Mouse (Mus musculus) stomach, postnatal 0 days (tissue): ENCODE results near the gene Grasp. TPM values are rescaled to one million over a fixed set of nuclear protein-coding genes. Genes with fewer than 3 reads are reported as not detected.

Experiments
- ATAC-seq: fragments of 200-750 bp; cut with Nextera tagmentation; 2 replicates; pipeline ENCODE4 v1.8.0; 2017; ENCODE audit not compliant: low FRiP score, low TSS enrichment
- DNase-seq: peaks from one replicate; pipeline ENCODE4 v3.0.0-alpha.2; 2016; ENCODE audit warnings: low spot score
- H3K27ac ChIP-seq: fragments of 300-500 bp; sonication (generic); replicated peaks from 2 replicates; pipeline ENCODE4 v1.5.1; 2014; ENCODE audit warnings: mild to moderate bottlenecking, control low read depth
- H3K27me3 ChIP-seq: fragments of 300-500 bp; sonication (generic); 2 replicates; pipeline ENCODE4 v1.6.1; 2014; ENCODE audit warnings: low read length; ENCODE audit not compliant: control insufficient read depth, insufficient read depth
- H3K36me3 ChIP-seq: fragments of 300-500 bp; sonication (generic); 2 replicates; pipeline ENCODE4 v1.6.1; 2014; ENCODE audit warnings: low read length, mixed read lengths; ENCODE audit not compliant: control insufficient read depth, insufficient read depth
- H3K4me1 ChIP-seq: fragments of 300-500 bp; sonication (generic); replicated peaks from 2 replicates; pipeline ENCODE4 v1.6.1; 2014; ENCODE audit warnings: antibody characterized with exemption; ENCODE audit not compliant: control insufficient read depth, insufficient read depth
- H3K4me2 ChIP-seq: fragments of 300-500 bp; sonication (generic); replicated peaks from 2 replicates; pipeline ENCODE4 v1.6.1; 2014; ENCODE audit warnings: low read depth, mild to moderate bottlenecking, control low read depth, moderate library complexity
- H3K4me3 ChIP-seq: fragments of 300-500 bp; sonication (generic); 2 replicates; pipeline ENCODE4 v1.5.1; 2014; ENCODE audit warnings: low read depth, low read length, control low read depth
- H3K9ac ChIP-seq: fragments of 300-500 bp; sonication (generic); 2 replicates; pipeline ENCODE4 v1.6.1; 2014; ENCODE audit warnings: mild to moderate bottlenecking, low read length, control low read depth, mixed read lengths
- H3K9me3 ChIP-seq: fragments of 300-500 bp; sonication (generic); 2 replicates; pipeline ENCODE4 v1.6.1; 2016; ENCODE audit warnings: low read length; ENCODE audit not compliant: control insufficient read depth
- CTCF ChIP-seq: IDR thresholded peaks from 2 replicates; pipeline ENCODE4 v1.5.1; 2016; ENCODE audit warnings: antibody characterized with exemption, low read depth, mild to moderate bottlenecking, moderate library complexity
- EP300 ChIP-seq: optimal IDR thresholded peaks from 2 replicates; pipeline ENCODE3; 2016; ENCODE audit warnings: antibody characterized with exemption
- WGBS: fragments of 180-500 bp; shearing (Covaris S2); extraction: QIAGEN DNeasy Blood & Tissue Kit; methylation state at CpG from one replicate; pipeline ENCODE4 v1.1.7; 2014; 5-methylcytosine and 5-hydroxymethylcytosine counted together
- microRNA-seq: library from miRNA; unstranded; fragments of <30 nt; microRNA quantifications from one replicate; pipeline ENCODE4, GENCODE M21; 2016
- polyA plus RNA-seq: library from polyadenylated mRNA; unstranded; fragments of >200 nt; fragmentation: Nextera tagmentation; extraction: Ambion mirVana; gene quantifications from 2 replicates; pipeline ENCODE4 v1.2.1, GENCODE M21; 2015

Grasp gene
- polyA plus RNA-seq, 1 experiment from 2014 or later, result 2.0 TPM

GRCm38 (mm10) chr15:101279430-101279999 lies 55.5 kb downstream of the Grasp start:
- no peaks in the 10 kb centered on the region for H3K27me3 ChIP-seq
- H3K4me1 ChIP-seq, result no peaks in the 10 kb centered on the region; the same call in none of the 2 replicates
- TF ChIP-seq CTCF, result no peak
- TF ChIP-seq EP300, result no peak
- H3K4me2 ChIP-seq, result no peak overlapping the region
- H3K9ac ChIP-seq, result 0 out of 2 replicates have a peak overlapping the region, but pooled peaks have one; percentile 13
- WGBS, result 53% methylated on average over 12 of the region's 12 CpGs
- H3K36me3 ChIP-seq, result peaks cover 2% of the 10 kb centered on the region; the same call in 1 of the 2 replicates
- H3K9me3 ChIP-seq, result no peaks in the 10 kb centered on the region
- no peak for ATAC-seq
- DNase-seq, result no peak
- H3K4me3 ChIP-seq, result no peak overlapping the region
- no peak overlapping the region for H3K27ac ChIP-seq

Small RNAs within 50 kb of the gene (microRNA-seq; reads per million reads assigned to microRNA genes)
- not detected for gene Mir6962

Other genes with a start within 250 kb of the Grasp start
- gene Gm47841, start 176.8 kb upstream of the Grasp start, polyA plus RNA-seq, result not detected in 2 replicates
- gene Fignl2, start 145.6 kb upstream of the Grasp start, polyA plus RNA-seq, result 0.19 and 0.22 TPM in 2 replicates
- gene Ankrd33, start 108.4 kb upstream of the Grasp start, polyA plus RNA-seq, result not detected in 2 replicates
- gene Acvrl1, start 95.7 kb upstream of the Grasp start, polyA plus RNA-seq, result 13.5 and 15.2 TPM in 2 replicates
- gene Acvr1b, start 50.1 kb upstream of the Grasp start, polyA plus RNA-seq, result 6.9 and 8.1 TPM in 2 replicates
- 9.4 and 17.1 TPM in 2 replicates for gene Nr4a1, start 30.1 kb downstream of the Grasp start, polyA plus RNA-seq
- 49.3 and 50.4 TPM in 2 replicates for gene Atg101, start 60.1 kb downstream of the Grasp start, polyA plus RNA-seq
- gene 6030408B16Rik, start 69.0 kb downstream of the Grasp start, polyA plus RNA-seq, result 2.4 TPM in 2 replicates
- gene Krt80, start 146.0 kb downstream of the Grasp start, polyA plus RNA-seq, result 63.0 and 75.8 TPM in 2 replicates
- gene Krt7, start 186.9 kb downstream of the Grasp start, polyA plus RNA-seq, result 191 and 207 TPM in 2 replicates
- 0.23 and 0.24 TPM in 2 replicates for gene Krt87, start 214.6 kb downstream of the Grasp start, polyA plus RNA-seq
- gene Krt88, start 223.6 kb downstream of the Grasp start, polyA plus RNA-seq, result 0.15 TPM in 1 of 2 replicates, not detected in the other
- gene Krt81, start 239.6 kb downstream of the Grasp start, polyA plus RNA-seq, result not detected in 2 replicates
- gene Krt86, start 249.3 kb downstream of the Grasp start, polyA plus RNA-seq, result 0.05 TPM in 1 of 2 replicates, not detected in the other